Mouse (Mus musculus) cortical plate, adult 2 months (tissue): ENCODE results near the gene Gm49322.

ENCODE experiments used
- CTCF ChIP-seq: fragments of 200-500 bp; IDR thresholded peaks from 2 replicates; pipeline ENCODE4 v1.5.1; 2011; ENCODE audit warnings: mild to moderate bottlenecking, control low read depth, low read length; ENCODE audit not compliant: insufficient read depth; ENCODE audit errors: extremely low read depth
- POLR2A ChIP-seq: fragments of 200-500 bp; IDR thresholded peaks from 2 replicates; pipeline ENCODE4 v1.6.1; 2011; ENCODE audit warnings: mild to moderate bottlenecking, low read length, control low read depth; ENCODE audit not compliant: insufficient read depth; ENCODE audit errors: extremely low read depth

- TF ChIP-seq CTCF = peak; percentile 65
- peak; percentile 86 for TF ChIP-seq POLR2A
Measured at GRCm38 (mm10) chr10:80561116-80561944, 44.5 kb upstream of the Gm49322 start, which contains the start of gene Rexo1.
